Mouse (Mus musculus) stomach, embryonic 14.5 days (tissue): Measurements from ENCODE around the gene Tmem39a. TPM values are rescaled to one million over a fixed set of nuclear protein-coding genes. Genes with fewer than 3 reads are reported as not detected.
A peak's percentile ranks its signal among the peaks of the same experiment; 100 is the strongest.

Source experiments
- ATAC-seq: fragments of 200-750 bp; cut with Nextera tagmentation; 2 replicates; pipeline ENCODE4 v1.8.0; 2017; ENCODE audit warnings: low read depth, moderate TSS enrichment; ENCODE audit not compliant: insufficient number of reproducible peaks, insufficient read depth, low FRiP score
- H3K27ac ChIP-seq: fragments of 300-500 bp; sonication (generic); 2 replicates; pipeline ENCODE4 v1.5.1; 2014; ENCODE audit warnings: mild to moderate bottlenecking, low read length, moderate library complexity, mixed read lengths
- H3K27me3 ChIP-seq: fragments of 300-500 bp; sonication (generic); 2 replicates; pipeline ENCODE4 v1.6.1; 2014; ENCODE audit warnings: low read length, control low read depth, mixed read lengths; ENCODE audit not compliant: control insufficient read depth, insufficient read depth
- H3K36me3 ChIP-seq: fragments of 300-500 bp; sonication (generic); 2 replicates; pipeline ENCODE4 v1.6.1; 2014; ENCODE audit warnings: mild to moderate bottlenecking, control low read depth, low read length, moderate library complexity, mixed read lengths; ENCODE audit not compliant: control insufficient read depth, insufficient read depth
- H3K4me1 ChIP-seq: fragments of 300-500 bp; sonication (generic); 2 replicates; pipeline ENCODE4 v1.6.1; 2014; ENCODE audit warnings: low read length, control low read depth, mixed read lengths; ENCODE audit not compliant: control insufficient read depth, insufficient read depth
- H3K4me2 ChIP-seq: fragments of 300-500 bp; sonication (generic); replicated peaks from 2 replicates; pipeline ENCODE4 v1.6.1; 2014; ENCODE audit warnings: low read depth, low read length, control low read depth
- H3K4me3 ChIP-seq: fragments of 300-500 bp; sonication (generic); 2 replicates; pipeline ENCODE4 v1.5.1; 2014; ENCODE audit warnings: low read depth, low read length, control low read depth
- H3K9ac ChIP-seq: fragments of 300-500 bp; sonication (generic); replicated peaks from 2 replicates; pipeline ENCODE4 v1.6.1; 2014; ENCODE audit warnings: low read depth, mild to moderate bottlenecking, control low read depth, low read length, moderate library complexity, mixed read lengths
- H3K9me3 ChIP-seq: fragments of 300-500 bp; sonication (generic); 2 replicates; pipeline ENCODE4 v1.6.1; 2016; ENCODE audit warnings: low read depth, low read length, control low read depth; ENCODE audit not compliant: control insufficient read depth
- WGBS: fragments of 180-500 bp; shearing (Covaris S2); extraction: QIAGEN DNeasy Blood & Tissue Kit; methylation state at CpG from one replicate; pipeline ENCODE4 v1.1.7; 2014; 5-methylcytosine and 5-hydroxymethylcytosine counted together
- polyA plus RNA-seq: library from polyadenylated mRNA; unstranded; fragments of >200 nt; fragmentation: Nextera tagmentation; extraction: Ambion mirVana; gene quantifications from 2 replicates; pipeline ENCODE4 v1.2.1, GENCODE M21; 2014

Tmem39a gene
- polyA plus RNA-seq, 1 experiment from 2014 or later, result 119 TPM

GRCm38 (mm10) chr16:38612646-38613045 is 54.1 kb downstream of the Tmem39a start:
- Histone ChIP-seq H3K36me3 (peaks cover 13% of the 10 kb centered on the region; the same call in 1 of the 2 replicates), H3K4me2 (no peak overlapping the region), H3K27ac (no peak overlapping the region), H3K9ac (no peak overlapping the region), H3K4me1 (no peaks in the 10 kb centered on the region), H3K27me3 (no peaks in the 10 kb centered on the region), H3K9me3 (0 out of 2 replicates have a peak, but pooled peaks cover 3% of the 10 kb centered on the region), H3K4me3 (no peak overlapping the region)
- ATAC-seq, result peak; percentile 53; the same call in 1 of the 2 replicates
- 45% methylated on average over 5 of the region's 5 CpGs for WGBS

GRCm38 (mm10) chr16:38613646-38614045 is 55.1 kb downstream of the Tmem39a start:
- H3K36me3 ChIP-seq, result peaks cover 13% of the 10 kb centered on the region; the same call in 1 of the 2 replicates
- H3K9ac ChIP-seq, result no peak overlapping the region
- 0 out of 2 replicates have a peak, but pooled peaks cover 3% of the 10 kb centered on the region for H3K9me3 ChIP-seq
- H3K27me3 ChIP-seq, result no peaks in the 10 kb centered on the region
- no peak overlapping the region for H3K27ac ChIP-seq
- ATAC-seq, result no peak
- no peak overlapping the region for H3K4me3 ChIP-seq
- WGBS, result 87% methylated on average over 6 of the region's 6 CpGs
- H3K4me2 ChIP-seq, result no peak overlapping the region
- no peaks in the 10 kb centered on the region for H3K4me1 ChIP-seq

- H3K27me3 ChIP-seq, result no peaks in the 10 kb centered on the region
- H3K9ac ChIP-seq, result no peak overlapping the region
- no peaks in the 10 kb centered on the region; the same call in 1 of the 2 replicates for H3K36me3 ChIP-seq
- no peak for ATAC-seq
- no peak overlapping the region for H3K27ac ChIP-seq
- 95% methylated on average over 13 of the region's 13 CpGs for WGBS
- no peak overlapping the region for H3K4me2 ChIP-seq
- H3K9me3 ChIP-seq, result no peaks in the 10 kb centered on the region
- no peak overlapping the region for H3K4me3 ChIP-seq
- H3K4me1 ChIP-seq, result no peaks in the 10 kb centered on the region
Observed at GRCm38 (mm10) chr16:38617977-38618376, 59.5 kb downstream of the Tmem39a start.

GRCm38 (mm10) chr16:38619054-38619453 is 60.6 kb downstream of the Tmem39a start:
- H3K4me2 ChIP-seq, result no peak overlapping the region
- no peaks in the 10 kb centered on the region for H3K4me1 ChIP-seq
- H3K27me3 ChIP-seq, result no peaks in the 10 kb centered on the region
- H3K27ac ChIP-seq, result no peak overlapping the region
- H3K9ac ChIP-seq, result no peak overlapping the region
- no peaks in the 10 kb centered on the region; the same call in 1 of the 2 replicates for H3K36me3 ChIP-seq
- 18% methylated on average over 6 of the region's 6 CpGs for WGBS
- no peak overlapping the region for H3K4me3 ChIP-seq
- H3K9me3 ChIP-seq, result no peaks in the 10 kb centered on the region
- ATAC-seq, result no peak

- no peak overlapping the region for H3K4me2 ChIP-seq
- H3K27ac ChIP-seq, result no peak overlapping the region
- no peaks in the 10 kb centered on the region for H3K4me1 ChIP-seq
- no peaks in the 10 kb centered on the region for H3K27me3 ChIP-seq
- no peaks in the 10 kb centered on the region; the same call in 1 of the 2 replicates for H3K36me3 ChIP-seq
- no peak overlapping the region for H3K4me3 ChIP-seq
- no peak overlapping the region for H3K9ac ChIP-seq
- H3K9me3 ChIP-seq, result no peaks in the 10 kb centered on the region
- WGBS, result 87% methylated on average over 16 of the region's 16 CpGs
- no peak for ATAC-seq
Observed at GRCm38 (mm10) chr16:38620696-38621450, 62.4 kb downstream of the Tmem39a start.

GRCm38 (mm10) chr16:38622283-38622682 is 63.8 kb downstream of the Tmem39a start:
- Histone ChIP-seq H3K27ac (no peak overlapping the region), H3K9ac (no peak overlapping the region), H3K27me3 (no peaks in the 10 kb centered on the region), H3K4me1 (no peaks in the 10 kb centered on the region), H3K9me3 (no peaks in the 10 kb centered on the region), H3K4me3 (no peak overlapping the region), H3K36me3 (no peaks in the 10 kb centered on the region; the same call in 1 of the 2 replicates), H3K4me2 (no peak overlapping the region)
- 69% methylated on average over 2 of the region's 2 CpGs for WGBS
- ATAC-seq, result no peak

- no peak overlapping the region for H3K9ac ChIP-seq
- H3K27me3 ChIP-seq, result no peaks in the 10 kb centered on the region
- H3K9me3 ChIP-seq, result no peaks in the 10 kb centered on the region
- no peaks in the 10 kb centered on the region; the same call in 1 of the 2 replicates for H3K36me3 ChIP-seq
- 69% methylated on average over 11 of the region's 11 CpGs for WGBS
- no peaks in the 10 kb centered on the region for H3K4me1 ChIP-seq
- no peak overlapping the region for H3K4me3 ChIP-seq
- no peak overlapping the region for H3K27ac ChIP-seq
- H3K4me2 ChIP-seq, result no peak overlapping the region
- no peak for ATAC-seq
Observed at GRCm38 (mm10) chr16:38624303-38624702, 65.8 kb downstream of the Tmem39a start.

- Histone ChIP-seq H3K9me3 (no peaks in the 10 kb centered on the region), H3K4me1 (no peaks in the 10 kb centered on the region), H3K4me2 (no peak overlapping the region), H3K9ac (no peak overlapping the region), H3K27me3 (no peaks in the 10 kb centered on the region), H3K36me3 (no peaks in the 10 kb centered on the region), H3K4me3 (no peak overlapping the region), H3K27ac (no peak overlapping the region)
- no peak for ATAC-seq
- 81% methylated on average over 7 of the region's 7 CpGs for WGBS
Observed at GRCm38 (mm10) chr16:38625411-38625810, 66.9 kb downstream of the Tmem39a start.
